Mouse (Mus musculus): ENCODE measurements around the gene Mob4. TPM values are rescaled to one million over a fixed set of nuclear protein-coding genes. Genes with fewer than 3 reads are reported as not detected.
"Not testable (repeated sequence)": the region's sequence is repeated elsewhere in the genome, so short reads cannot be mapped to it uniquely, and the experiment has no call there.

Mob4 gene
- total and polyA plus RNA-seq, 2 experiments from 2014 or later = 95.9 to 155 TPM

DNA sequence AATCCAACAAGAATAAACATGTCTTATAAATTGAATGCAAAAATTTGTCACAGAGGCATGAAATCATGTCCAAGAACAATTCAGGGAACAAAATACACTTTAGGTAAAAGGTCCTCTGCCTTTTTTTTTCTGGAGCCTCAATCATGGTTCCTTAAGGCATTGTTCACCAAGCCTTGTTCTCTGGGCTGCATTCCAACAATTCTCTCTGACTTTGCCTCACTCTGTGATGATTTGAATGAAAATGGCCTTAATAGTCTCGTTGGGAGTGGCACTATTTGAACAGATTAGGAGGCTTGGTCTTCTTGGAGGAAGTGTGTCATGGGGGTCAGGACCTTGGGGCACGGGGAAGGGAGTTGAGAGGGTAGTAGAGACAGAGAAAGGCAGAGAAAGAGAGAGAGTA is 22.6 kb upstream of the Mob4 start:
- no peak overlapping the region for H3K9ac ChIP-seq
- H3K36me3 ChIP-seq (ENCODE audit: insufficient read depth) = no peaks in the 10 kb centered on the region
- no peak overlapping the region for H3K27ac ChIP-seq (ENCODE audit: low read depth, low read length)
- H3K9me3 ChIP-seq (ENCODE audit: low read length) = no peaks in the 10 kb centered on the region
- no peak overlapping the region for H3K4me2 ChIP-seq (ENCODE audit: low read depth)
- no peak for TF ChIP-seq CTCF (IDR thresholded peaks at IDR 0.05; ENCODE audit: low read depth)
- no peaks in the 10 kb centered on the region for H3K4me1 ChIP-seq (ENCODE audit: insufficient read depth)
- 22% methylated on average over 2 of the region's 2 CpGs for WGBS
- H3K4me3 ChIP-seq (ENCODE audit: low read depth, low read length) = no peak overlapping the region
- no peaks in the 10 kb centered on the region for H3K27me3 ChIP-seq (ENCODE audit: insufficient read depth, low read length)
- ATAC-seq (no peak), DNase-seq (no peak)

DNA sequence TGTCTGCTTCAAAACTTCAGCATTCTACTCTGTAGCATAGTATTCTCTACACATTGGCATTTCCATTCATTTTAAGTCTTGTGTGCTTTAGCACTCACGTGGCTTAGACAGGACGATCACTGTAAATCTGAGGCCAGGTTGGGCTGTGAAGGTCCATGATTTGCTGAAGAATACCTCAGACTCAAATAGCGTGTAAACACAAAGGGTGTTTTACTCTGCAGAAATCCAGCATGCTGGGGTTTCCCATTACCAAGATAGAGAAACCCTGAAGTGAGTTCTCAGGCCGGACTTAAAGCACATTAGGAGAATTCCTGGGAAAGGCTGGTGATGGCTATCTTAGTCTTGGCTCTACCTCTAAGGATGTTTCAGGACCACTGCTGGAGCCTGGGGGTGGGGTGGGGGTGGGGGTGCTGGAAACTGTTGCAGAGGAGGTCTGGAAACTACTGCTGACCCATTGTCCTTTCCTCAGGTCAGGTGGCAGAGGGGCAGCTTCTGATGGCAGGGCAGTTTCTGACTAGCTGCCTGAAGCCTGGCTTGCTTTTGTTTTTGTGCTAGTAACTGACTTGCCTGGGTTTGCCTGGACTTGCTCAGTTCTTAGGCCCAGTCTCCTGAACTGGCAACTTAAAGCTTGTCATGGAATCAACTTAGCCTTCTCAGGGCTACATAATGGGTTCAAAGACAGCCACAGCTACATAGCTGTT is 21.8 kb upstream of the Mob4 start:
- H3K9ac ChIP-seq = no peak overlapping the region
- H3K36me3 ChIP-seq (ENCODE audit: insufficient read depth) = no peaks in the 10 kb centered on the region
- H3K27ac ChIP-seq (ENCODE audit: low read depth, low read length) = no peak overlapping the region
- H3K4me3 ChIP-seq (ENCODE audit: low read depth, low read length) = no peak overlapping the region
- H3K4me1 ChIP-seq (ENCODE audit: insufficient read depth) = no peaks in the 10 kb centered on the region
- no peaks in the 10 kb centered on the region for H3K27me3 ChIP-seq (ENCODE audit: insufficient read depth, low read length)
- no peaks in the 10 kb centered on the region for H3K9me3 ChIP-seq (ENCODE audit: low read length)
- no peak for DNase-seq
- TF ChIP-seq CTCF (IDR thresholded peaks at IDR 0.05; ENCODE audit: low read depth) = no peak
- ATAC-seq = no peak
- no peak overlapping the region for H3K4me2 ChIP-seq (ENCODE audit: low read depth)
- 88% methylated on average over 4 of the region's 4 CpGs for WGBS

DNA sequence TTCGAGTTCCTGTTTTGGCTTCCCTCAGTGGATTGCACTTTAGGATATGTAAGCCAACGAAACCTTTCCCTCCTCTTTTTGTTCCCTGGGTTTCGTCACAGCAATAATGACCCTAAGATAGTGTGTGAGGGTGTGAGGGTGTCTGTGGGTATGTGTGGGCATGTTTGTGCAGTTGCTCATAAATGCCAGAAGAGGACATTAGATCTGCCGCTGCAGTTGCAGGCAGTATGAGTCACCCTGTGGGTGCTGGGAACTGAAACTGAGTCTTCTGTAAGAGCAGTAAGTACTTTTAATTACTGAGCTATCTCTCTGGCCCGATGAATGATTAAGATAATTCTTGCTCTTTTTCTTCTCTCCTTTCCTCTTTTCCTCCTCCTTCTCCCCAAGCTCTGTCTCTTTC is 8.0 kb upstream of the Mob4 start:
- no peak for DNase-seq

DNA sequence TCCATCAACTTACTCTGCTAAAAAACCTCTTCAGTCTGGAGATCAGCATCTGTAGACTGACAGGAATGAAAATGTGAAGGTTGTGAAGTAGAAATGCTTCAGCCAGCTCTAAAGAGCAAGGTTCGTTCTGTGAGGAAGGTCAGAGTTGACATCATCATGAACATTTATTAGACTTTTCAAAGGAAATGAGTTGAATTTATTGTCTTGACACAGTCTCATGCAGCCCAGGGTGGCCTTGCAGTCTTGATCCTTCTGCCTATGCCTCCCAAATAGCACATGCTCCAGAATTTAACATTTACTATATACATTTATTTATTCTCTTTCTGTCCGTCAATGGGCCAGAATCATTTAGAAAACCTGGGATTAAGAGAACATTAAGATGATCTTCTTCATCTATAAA is 7.5 kb upstream of the Mob4 start:
- Histone ChIP-seq H3K9me3 (ENCODE audit: low read length) (no peaks in the 10 kb centered on the region), H3K9ac (no peak overlapping the region), H3K4me1 (ENCODE audit: insufficient read depth) (no peaks in the 10 kb centered on the region), H3K27me3 (ENCODE audit: insufficient read depth, low read length) (no peaks in the 10 kb centered on the region), H3K4me3 (ENCODE audit: low read depth, low read length) (no peak overlapping the region), H3K27ac (ENCODE audit: low read depth, low read length) (no peak overlapping the region), H3K36me3 (ENCODE audit: insufficient read depth) (no peaks in the 10 kb centered on the region), H3K4me2 (ENCODE audit: low read depth) (no peak overlapping the region)
- no peak for TF ChIP-seq CTCF (IDR thresholded peaks at IDR 0.05; ENCODE audit: low read depth)
- WGBS = 91% methylated on average over 2 of the region's 2 CpGs
- no peak for DNase-seq
- no peak for ATAC-seq

More for the DNA sequence above, 8.0 kb upstream of the Mob4 start:
- WGBS = 89% methylated on average over 5 of the region's 5 CpGs
- Histone ChIP-seq H3K4me1 (ENCODE audit: insufficient read depth) (no peaks in the 10 kb centered on the region), H3K4me2 (ENCODE audit: low read depth) (no peak overlapping the region), H3K27ac (ENCODE audit: low read depth, low read length) (no peak overlapping the region), H3K27me3 (ENCODE audit: insufficient read depth, low read length) (no peaks in the 10 kb centered on the region), H3K4me3 (ENCODE audit: low read depth, low read length) (no peak overlapping the region), H3K36me3 (ENCODE audit: insufficient read depth) (no peaks in the 10 kb centered on the region), H3K9ac (no peak overlapping the region), H3K9me3 (ENCODE audit: low read length) (no peaks in the 10 kb centered on the region)
- ATAC-seq = no peak
- TF ChIP-seq CTCF (IDR thresholded peaks at IDR 0.05; ENCODE audit: low read depth) = no peak

DNA sequence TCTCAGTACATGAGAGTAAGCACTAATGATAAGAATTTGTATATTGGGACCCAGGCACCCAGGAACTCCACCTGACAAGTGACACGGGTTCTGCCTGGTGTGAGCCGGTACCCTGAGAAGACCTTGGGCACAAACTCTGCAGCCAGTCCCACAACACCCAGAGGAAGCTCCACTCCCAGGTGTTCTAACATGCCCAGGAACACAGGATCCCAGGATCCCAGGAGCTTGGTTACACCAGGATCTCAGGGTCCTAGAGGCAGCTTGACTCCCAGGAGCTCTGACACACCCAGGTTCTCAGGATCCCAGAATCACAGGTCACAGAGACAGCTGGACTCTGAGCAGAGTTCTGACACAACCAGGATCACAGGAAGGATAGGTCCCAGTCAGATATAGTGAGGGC is 6.9 kb upstream of the Mob4 start:
- not testable (repeated sequence) for H3K4me2 ChIP-seq (ENCODE audit: low read depth); H3K27me3 ChIP-seq (ENCODE audit: insufficient read depth, low read length); H3K9me3 ChIP-seq (ENCODE audit: low read length); H3K36me3 ChIP-seq (ENCODE audit: insufficient read depth); H3K4me3 ChIP-seq (ENCODE audit: low read depth, low read length); H3K4me1 ChIP-seq (ENCODE audit: insufficient read depth); DNase-seq; H3K9ac ChIP-seq; ATAC-seq; H3K27ac ChIP-seq (ENCODE audit: low read depth, low read length)
- WGBS = 98% methylated on average over 2 of the region's 2 CpGs

DNA sequence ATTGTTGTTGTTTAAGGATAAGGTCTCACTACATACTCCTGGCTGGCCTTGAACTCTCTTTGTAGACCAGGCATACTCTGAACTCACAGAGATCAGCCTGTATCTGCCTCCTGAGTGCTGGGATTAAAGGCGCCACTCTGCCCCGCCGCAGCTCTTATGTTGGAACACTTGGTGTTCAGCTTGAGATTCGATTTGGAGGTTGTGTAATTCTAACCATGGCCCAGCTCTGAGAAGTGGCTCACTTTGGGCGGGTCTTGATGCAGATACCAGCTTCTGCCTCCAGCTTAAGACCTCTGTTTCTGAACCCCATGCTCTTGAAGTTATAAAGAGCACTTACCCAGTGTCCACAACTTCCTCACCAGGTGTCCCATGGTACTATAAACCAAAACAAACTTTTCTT is 1.3 kb upstream of the Mob4 start:
- no peaks in the 10 kb centered on the region for H3K4me1 ChIP-seq (ENCODE audit: insufficient read depth)
- no peaks in the 10 kb centered on the region for H3K9me3 ChIP-seq (ENCODE audit: low read length)
- no peaks in the 10 kb centered on the region for H3K36me3 ChIP-seq (ENCODE audit: insufficient read depth)
- H3K4me2 ChIP-seq (ENCODE audit: low read depth) = no peak overlapping the region
- H3K27ac ChIP-seq (ENCODE audit: low read depth, low read length) = no peak overlapping the region
- no peak for DNase-seq
- WGBS = 96% methylated on average over 5 of the region's 5 CpGs
- H3K27me3 ChIP-seq (ENCODE audit: insufficient read depth, low read length) = no peaks in the 10 kb centered on the region
- no peak for TF ChIP-seq CTCF (IDR thresholded peaks at IDR 0.05; ENCODE audit: low read depth)
- no peak overlapping the region for H3K9ac ChIP-seq
- ATAC-seq = no peak
- no peak overlapping the region for H3K4me3 ChIP-seq (ENCODE audit: low read depth, low read length)

DNA sequence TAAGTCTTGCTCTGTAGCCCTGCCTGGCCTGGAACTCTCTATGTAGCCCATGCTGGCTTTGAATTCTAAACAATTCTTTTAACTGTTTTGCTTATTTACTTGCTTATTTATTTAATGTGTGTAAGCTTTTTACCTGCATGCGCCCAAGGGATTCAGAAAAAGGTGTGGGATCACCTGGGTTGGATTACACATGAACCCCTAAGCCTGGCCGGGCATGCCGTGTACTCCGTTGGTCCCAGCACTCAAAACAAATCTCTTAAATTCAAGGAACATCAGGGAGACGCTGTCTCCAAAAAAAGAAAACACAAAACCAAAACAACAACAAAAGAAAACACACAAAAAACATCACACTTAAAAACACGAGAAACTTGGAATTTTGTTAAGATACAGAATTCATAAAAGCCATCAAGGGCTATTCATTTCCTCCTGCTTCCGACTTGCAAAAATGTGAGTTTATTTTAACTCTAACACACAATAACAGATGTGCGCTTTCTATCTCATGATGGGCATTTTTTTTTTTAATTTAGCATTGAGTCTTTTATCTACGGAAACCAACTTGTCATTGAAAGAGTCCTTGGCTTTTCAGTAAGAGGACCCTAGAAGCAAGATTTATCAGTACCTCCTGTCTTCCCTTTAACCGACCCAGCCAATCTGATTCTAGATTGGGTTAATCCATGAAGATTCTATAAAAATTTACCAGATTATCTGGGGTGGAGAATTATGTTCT is 678 bp upstream of the Mob4 start:
- Histone ChIP-seq H3K9ac (peak overlapping the region; percentile 100), H3K4me3 (ENCODE audit: low read depth, low read length) (peak overlapping the region; percentile 98), H3K27ac (ENCODE audit: low read depth, low read length) (peak overlapping the region; percentile 98), H3K4me1 (ENCODE audit: insufficient read depth) (no peaks in the 10 kb centered on the region), H3K36me3 (ENCODE audit: insufficient read depth) (no peaks in the 10 kb centered on the region), H3K4me2 (ENCODE audit: low read depth) (peak overlapping the region; percentile 64), H3K9me3 (ENCODE audit: low read length) (no peaks in the 10 kb centered on the region), H3K27me3 (ENCODE audit: insufficient read depth, low read length) (no peaks in the 10 kb centered on the region)
- DNase-seq (no peak), ATAC-seq (no peak; the same call in 1 of the 2 replicates)
- 63% methylated on average over 10 of the region's 10 CpGs for WGBS
- no peak for TF ChIP-seq CTCF (IDR thresholded peaks at IDR 0.05; ENCODE audit: low read depth)

Measured in forebrain, postnatal 0 days (tissue).